Mouse (Mus musculus) retina, postnatal 1 day (tissue): Measurements from ENCODE around the gene Gm3667.
"Not testable (repeated sequence)": the region's sequence is repeated elsewhere in the genome, so short reads cannot be mapped to it uniquely, and the experiment has no call there.

Experiments
- DNase-seq: peaks from one replicate; pipeline ENCODE4 v3.0.0-alpha.2; 2012

Gm3667 gene

GRCm38 (mm10) chr14:6889521-6890012, at the start of gene Gm3667:
Gene Gm3667, minus strand, starts transcription at chr14:6889962.
- peak; percentile 6 for DNase-seq

- DNase-seq: not testable (repeated sequence)
Observed at GRCm38 (mm10) chr14:6899881-6900280, 10.1 kb upstream of the Gm3667 start.

DNA sequence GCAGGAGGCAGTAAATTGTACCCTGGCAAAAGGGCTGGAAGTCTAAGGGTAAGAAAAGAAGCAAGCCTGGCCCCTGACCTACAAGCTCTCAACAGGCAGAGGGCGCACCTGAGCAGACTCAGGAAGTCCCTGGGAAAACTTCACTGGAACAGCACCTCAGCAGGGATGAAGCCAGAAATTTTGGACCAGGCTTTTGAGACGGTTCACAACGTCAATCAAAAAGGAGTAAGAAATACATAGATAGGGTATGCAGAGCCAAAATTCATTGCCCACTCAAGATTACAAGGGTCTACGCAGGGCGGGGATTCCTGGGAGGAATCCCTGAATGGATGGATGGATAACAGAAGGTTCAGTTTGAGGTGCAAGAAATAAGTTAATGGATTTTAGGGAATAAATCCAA, 951 bp downstream of the Gm3667 start:
- not testable (repeated sequence) for DNase-seq

DNA sequence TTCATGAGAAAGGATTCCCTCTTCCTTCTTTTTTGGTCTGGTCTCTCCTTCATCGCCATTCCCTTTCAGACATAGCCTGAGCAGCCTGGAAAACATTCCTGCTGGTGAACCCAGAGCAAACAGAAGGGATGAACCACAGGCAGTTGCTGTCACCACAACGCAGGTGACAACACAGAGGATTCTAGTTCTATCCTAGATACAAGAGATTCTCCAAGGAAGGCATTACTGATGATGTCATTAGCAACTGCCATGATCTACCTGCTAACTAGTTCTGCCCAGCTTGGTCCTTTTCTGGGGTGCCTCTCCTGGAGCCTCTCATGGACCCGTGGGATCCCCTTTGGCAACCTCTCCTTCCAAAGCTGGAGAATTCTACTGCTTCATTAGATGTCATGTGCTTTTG, 49.6 kb downstream of the Gm3667 start, which contains the start of gene Gm3642:
Gm3642 (minus strand) TSS at position 101 of the 400 bp plus-strand sequence.
- DNase-seq: not testable (repeated sequence)

DNA sequence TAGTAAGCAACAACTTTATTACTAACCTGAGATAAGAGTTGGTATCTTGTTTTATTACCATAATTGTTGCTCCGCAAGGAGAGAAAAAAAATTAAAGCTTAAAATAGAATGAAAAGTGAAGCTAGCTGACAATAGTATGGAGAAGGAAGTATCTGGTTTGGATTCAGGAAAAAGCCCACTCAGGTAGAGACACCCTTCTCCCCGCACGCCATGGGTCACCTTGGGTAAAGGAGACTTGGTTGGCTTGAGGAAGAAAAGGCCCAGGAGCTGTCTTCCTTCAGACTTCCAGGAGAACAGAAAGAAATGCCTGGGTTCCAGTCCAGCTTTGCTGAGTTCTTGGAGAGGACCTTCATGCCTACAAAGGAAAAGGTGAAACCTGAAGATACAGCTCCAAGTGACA, 66.5 kb downstream of the Gm3667 start:
- DNase-seq: not testable (repeated sequence)
